Mouse (Mus musculus) liver, adult 2 months (tissue): ENCODE measurements around the gene Glud1. TPM values are rescaled to one million over a fixed set of nuclear protein-coding genes. Genes with fewer than 3 reads are reported as not detected.
A peak's percentile ranks its signal among the peaks of the same experiment; 100 is the strongest.

Experiments used
- DNase-seq: peaks from one replicate; pipeline ENCODE4 v3.0.0-alpha.2; 2011; ENCODE audit warnings: low read depth, low spot score; ENCODE audit errors: extremely low read depth
- H3K27ac ChIP-seq: fragments of 200-500 bp; replicated peaks from 2 replicates; pipeline ENCODE4 v1.5.1; 2012; ENCODE audit warnings: low read depth, mild to moderate bottlenecking, control low read depth, inconsistent platforms, low read length; ENCODE audit not compliant: insufficient read depth
- H3K27me3 ChIP-seq: fragments of 200-500 bp; 2 replicates; pipeline ENCODE4 v1.6.1; 2012; ENCODE audit warnings: mild to moderate bottlenecking, moderate library complexity, low read length, inconsistent platforms; ENCODE audit not compliant: control insufficient read depth, insufficient read depth
- H3K36me3 ChIP-seq: fragments of 200-500 bp; 2 replicates; pipeline ENCODE4 v1.6.1; 2012; ENCODE audit warnings: low read length, inconsistent platforms; ENCODE audit not compliant: control insufficient read depth, insufficient read depth
- H3K4me1 ChIP-seq: fragments of 200-500 bp; 2 replicates; pipeline ENCODE4 v1.6.1; 2011; ENCODE audit warnings: low read length; ENCODE audit not compliant: control insufficient read depth, insufficient read depth
- H3K4me3 ChIP-seq: fragments of 200-500 bp; 2 replicates; pipeline ENCODE4 v1.5.1; 2011; ENCODE audit warnings: low read depth, mild to moderate bottlenecking, control low read depth, low read length, moderate library complexity; ENCODE audit not compliant: insufficient read depth
- H3K79me2 ChIP-seq: fragments of 200-500 bp; 2 replicates; pipeline ENCODE4 v1.6.1; 2012; ENCODE audit warnings: inconsistent platforms, mild to moderate bottlenecking, low read length, moderate library complexity; ENCODE audit not compliant: control insufficient read depth, insufficient read depth
- H3K9ac ChIP-seq: fragments of 200-500 bp; 2 replicates; pipeline ENCODE4 v1.6.1; 2012; ENCODE audit warnings: low read depth, mild to moderate bottlenecking, control low read depth, inconsistent platforms, low read length
- CTCF ChIP-seq: fragments of 200-500 bp; IDR thresholded peaks from 2 replicates; pipeline ENCODE4 v1.5.1; 2011; ENCODE audit warnings: low read depth, low read length, control low read depth
- POLR2A ChIP-seq: fragments of 200-500 bp; IDR thresholded peaks from 2 replicates; pipeline ENCODE4 v1.6.1; 2011; ENCODE audit warnings: low read length, control low read depth; ENCODE audit not compliant: insufficient read depth; ENCODE audit errors: extremely low read depth
- WGBS: fragments of 180-500 bp; shearing (Covaris S2); methylation state at CpG from one replicate; pipeline ENCODE4 v1.1.7; 2018; 5-methylcytosine and 5-hydroxymethylcytosine counted together
- polyA plus RNA-seq: library from polyadenylated mRNA; depleted of rRNA; stranded (reverse); fragments of >200 nt; gene quantifications from 2 replicates; pipeline ENCODE4 v1.2.3, GENCODE M21; 2012; rRNA removed
- total RNA-seq: library from RNA; depleted of rRNA; stranded (reverse); fragments of >200 nt; gene quantifications from 2 replicates; pipeline ENCODE4 v1.2.3, GENCODE M21; 2014; rRNA removed

The Glud1 gene
- total RNA-seq (691 and 755 TPM in 2 replicates), polyA plus RNA-seq (633 and 710 TPM in 2 replicates)

DNA sequence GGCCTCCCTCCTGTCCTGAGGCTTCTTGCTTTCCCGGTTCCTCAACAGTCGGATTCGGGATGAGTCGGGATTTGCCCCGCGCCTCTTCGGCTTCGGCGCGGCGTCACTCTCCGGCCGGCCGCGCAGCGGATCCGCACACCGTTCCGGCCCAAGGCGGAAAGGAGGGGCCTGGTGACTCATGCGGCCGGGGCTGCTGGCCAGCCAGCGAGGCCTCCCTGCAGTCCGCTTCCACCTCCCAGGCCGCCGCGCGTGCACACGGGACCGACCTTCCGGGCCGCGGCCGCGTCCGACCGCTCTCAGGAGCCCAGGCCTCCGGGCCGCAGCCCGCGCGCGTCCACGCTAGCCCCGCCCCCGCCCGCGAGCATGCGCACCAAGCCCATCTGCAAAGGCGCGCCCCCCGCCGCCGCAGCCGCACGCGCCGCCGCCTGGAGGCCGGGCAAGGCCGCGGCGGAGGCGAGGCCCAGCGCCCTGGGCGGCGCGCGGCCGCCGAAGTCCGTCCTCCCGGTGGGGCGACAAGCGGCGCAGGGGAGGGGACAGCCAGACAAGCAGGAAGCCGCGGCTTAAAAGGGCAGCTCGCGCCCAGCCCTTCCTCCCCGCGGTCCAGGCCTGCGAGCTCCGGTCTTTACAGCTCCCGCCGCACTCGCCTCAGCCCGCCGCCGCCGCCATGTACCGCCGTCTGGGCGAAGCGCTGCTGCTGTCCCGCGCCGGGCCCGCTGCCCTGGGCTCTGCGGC lies at the start of gene Glud1, which contains the start of gene Shld2:
Gene Glud1, plus strand, starts transcription at position 494 of the 732 bp plus-strand sequence.
Gene Shld2, minus strand, starts transcription at position 260 of the 732 bp plus-strand sequence.
- Histone ChIP-seq H3K36me3 (peaks cover 6% of the 10 kb centered on the region), H3K27me3 (no peaks in the 10 kb centered on the region), H3K27ac (peak within 1 kb of the TSS; percentile 98), H3K4me3 (peak within 1 kb of the TSS; percentile 99), H3K79me2 (peaks cover 17% of the 10 kb centered on the region), H3K9ac (peak within 1 kb of the TSS; percentile 100), H3K4me1 (peaks cover 10% of the 10 kb centered on the region)
- under 1% methylated on average over 87 of the region's 100 CpGs for WGBS
- peak; percentile 98 for TF ChIP-seq POLR2A
- TF ChIP-seq CTCF: no peak
- DNase-seq: peak; percentile 84

DNA sequence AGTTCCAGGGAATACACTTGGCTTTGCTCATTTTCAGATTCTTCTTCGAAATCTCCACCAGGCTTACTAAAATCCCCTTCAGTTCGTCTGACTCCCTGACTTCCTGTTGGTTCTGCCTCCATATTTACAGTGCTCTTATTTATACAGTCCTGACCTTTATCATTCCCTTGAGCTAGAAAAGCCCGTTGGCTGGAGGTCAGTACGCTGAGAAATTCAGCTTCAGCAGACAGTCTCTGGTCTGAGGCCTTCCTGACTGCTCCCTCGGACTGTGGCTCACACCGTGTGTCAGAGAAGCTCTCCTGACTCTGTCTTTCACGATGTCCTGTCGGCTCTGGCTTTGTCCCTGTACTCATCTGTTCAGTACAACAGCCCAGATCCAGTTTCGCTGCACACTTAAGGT lies 42.5 kb upstream of the Glud1 start:
- H3K9ac ChIP-seq: 0 out of 2 replicates have a peak overlapping the region, but pooled peaks have one; percentile 7
- DNase-seq: peak; percentile 81
- H3K27me3 ChIP-seq: no peaks in the 10 kb centered on the region
- H3K4me3 ChIP-seq: no peak overlapping the region
- no peak for TF ChIP-seq POLR2A
- TF ChIP-seq CTCF: no peak
- H3K79me2 ChIP-seq: peaks cover 19% of the 10 kb centered on the region
- H3K36me3 ChIP-seq: peaks cover 32% of the 10 kb centered on the region
- H3K4me1 ChIP-seq: peaks cover 25% of the 10 kb centered on the region
- peak overlapping the region; percentile 20 for H3K27ac ChIP-seq
- 17% methylated on average over 9 of the region's 9 CpGs for WGBS

DNA sequence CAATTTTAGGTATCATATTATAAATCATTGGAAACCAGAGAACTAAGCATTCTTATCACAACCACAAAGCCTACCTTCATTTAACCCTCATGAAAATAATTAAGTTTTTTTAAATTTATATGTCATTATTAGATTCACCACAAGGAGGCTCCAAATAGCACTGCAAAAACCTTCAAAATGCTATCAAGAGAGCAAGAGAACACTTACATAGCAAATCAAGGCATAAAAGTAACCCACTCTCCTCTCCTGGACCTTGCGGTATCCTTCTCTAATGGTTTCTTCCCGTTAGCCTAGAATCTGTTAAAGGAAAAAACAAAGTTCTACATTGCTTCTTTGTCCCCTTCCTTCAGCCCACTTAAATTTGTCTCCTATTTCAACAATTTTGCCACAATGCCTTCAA lies 37.2 kb upstream of the Glud1 start:
- H3K36me3 ChIP-seq: peaks cover 4% of the 10 kb centered on the region
- TF ChIP-seq CTCF (peak; percentile 24; the same call in 1 of the 2 replicates), POLR2A (no peak)
- H3K4me3 ChIP-seq: peak overlapping the region; percentile 76; the same call in 1 of the 2 replicates
- peak overlapping the region; percentile 65 for H3K9ac ChIP-seq
- peaks cover 28% of the 10 kb centered on the region for H3K4me1 ChIP-seq
- peak; percentile 71 for DNase-seq
- WGBS: 13% methylated on average over 2 of the region's 2 CpGs
- H3K79me2 ChIP-seq: peaks cover 25% of the 10 kb centered on the region; the same call in 1 of the 2 replicates
- H3K27ac ChIP-seq: peak overlapping the region; percentile 63
- H3K27me3 ChIP-seq: no peaks in the 10 kb centered on the region

DNA sequence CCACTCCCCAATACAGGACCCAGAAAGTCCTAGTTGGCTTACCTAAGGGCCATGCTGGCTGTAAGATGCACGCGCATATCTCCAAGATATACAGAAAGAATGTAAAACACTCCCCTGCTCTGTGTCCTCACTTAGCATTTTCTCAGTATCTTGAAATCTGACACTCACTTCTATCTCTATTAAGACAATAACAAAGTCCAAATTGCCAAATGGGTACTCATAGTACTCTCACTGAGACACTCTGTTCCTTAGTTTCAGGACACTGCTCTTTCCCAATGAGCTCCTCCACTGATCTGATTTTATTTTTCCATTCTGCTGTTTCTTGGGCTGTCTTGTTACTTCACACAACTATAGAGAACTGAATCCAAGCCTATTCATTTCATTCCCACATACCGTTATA lies 36.4 kb upstream of the Glud1 start:
- TF ChIP-seq POLR2A (no peak), CTCF (no peak)
- Histone ChIP-seq H3K79me2 (peaks cover 25% of the 10 kb centered on the region; the same call in 1 of the 2 replicates), H3K27ac (peak overlapping the region; percentile 100), H3K36me3 (no peaks in the 10 kb centered on the region), H3K9ac (peak overlapping the region; percentile 86), H3K27me3 (no peaks in the 10 kb centered on the region), H3K4me1 (peaks cover 24% of the 10 kb centered on the region), H3K4me3 (peak overlapping the region; percentile 76)
- WGBS: 32% methylated on average over 3 of the region's 3 CpGs
- DNase-seq: peak; percentile 96

DNA sequence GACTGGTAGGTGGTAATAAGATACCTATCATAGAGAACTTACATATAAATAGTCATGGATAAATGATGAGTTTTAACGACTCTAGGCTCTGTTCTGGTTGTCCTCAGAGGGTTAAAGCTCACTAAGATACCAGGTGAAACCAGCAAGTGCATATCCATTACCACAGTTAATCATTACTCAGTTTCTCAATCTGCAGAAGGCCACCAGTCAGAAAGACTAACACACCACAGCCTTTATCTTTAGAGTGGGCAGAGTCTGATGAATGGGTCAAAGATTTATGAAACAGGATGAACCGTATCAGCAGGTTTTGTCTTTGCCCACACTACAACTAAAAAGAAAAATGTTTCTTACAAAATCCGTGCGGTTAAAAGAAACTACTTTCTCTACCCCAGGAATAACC lies 35.3 kb upstream of the Glud1 start:
- H3K27me3 ChIP-seq: no peaks in the 10 kb centered on the region
- peak; percentile 99 for DNase-seq
- H3K9ac ChIP-seq: 0 out of 2 replicates have a peak overlapping the region, but pooled peaks have one; percentile 61
- H3K79me2 ChIP-seq: peaks cover 23% of the 10 kb centered on the region; the same call in 1 of the 2 replicates
- TF ChIP-seq CTCF: no peak
- no peak for TF ChIP-seq POLR2A
- 30% methylated on average over 4 of the region's 4 CpGs for WGBS
- peak overlapping the region; percentile 92 for H3K27ac ChIP-seq
- H3K4me3 ChIP-seq: peak overlapping the region; percentile 31; the same call in 1 of the 2 replicates
- peaks cover 18% of the 10 kb centered on the region for H3K4me1 ChIP-seq
- no peaks in the 10 kb centered on the region for H3K36me3 ChIP-seq
